Mouse (Mus musculus) heart, adult 2 months (tissue): ENCODE results near the gene Sipa1l2.

Experiments used
- EP300 ChIP-seq: fragments of 200-500 bp; IDR thresholded peaks from 2 replicates; pipeline ENCODE4 v1.6.1; 2011; ENCODE audit warnings: low read depth, low read length, control low read depth; ENCODE audit not compliant: insufficient read depth
- POLR2A ChIP-seq: fragments of 200-500 bp; IDR thresholded peaks from 2 replicates; pipeline ENCODE4 v1.6.1; 2011; ENCODE audit warnings: mild to moderate bottlenecking, low read depth, low read length, control low read depth; ENCODE audit not compliant: insufficient read depth

- TF ChIP-seq POLR2A (no peak), EP300 (no peak)
Observed at GRCm38 (mm10) chr8:125401350-125401749, 168.3 kb downstream of the Sipa1l2 start.
